Mouse (Mus musculus) forebrain, embryonic 13.5 days (tissue): ENCODE measurements around the gene Ceacam19. TPM values are rescaled to one million over a fixed set of nuclear protein-coding genes. Genes with fewer than 3 reads are reported as not detected.
"Not testable (repeated sequence)": the region's sequence is repeated elsewhere in the genome, so short reads cannot be mapped to it uniquely, and the experiment has no call there.

Experiments
- ATAC-seq: fragments of 200-750 bp; cut with Nextera tagmentation; 2 replicates; pipeline ENCODE4 v1.8.0; 2017
- H3K27ac ChIP-seq: fragments of 300-500 bp; sonication (generic); 2 replicates; pipeline ENCODE4 v1.5.1; 2015; ENCODE audit warnings: inconsistent platforms, mild to moderate bottlenecking, moderate library complexity
- H3K27me3 ChIP-seq: fragments of 300-500 bp; sonication (generic); 2 replicates; pipeline ENCODE4 v1.6.1; 2015; ENCODE audit warnings: mild to moderate bottlenecking, inconsistent platforms
- H3K36me3 ChIP-seq: fragments of 300-500 bp; sonication (generic); 2 replicates; pipeline ENCODE4 v1.6.1; 2015; ENCODE audit warnings: mild to moderate bottlenecking, inconsistent platforms; ENCODE audit not compliant: poor library complexity, severe bottlenecking
- H3K4me1 ChIP-seq: fragments of 300-500 bp; sonication (generic); 2 replicates; pipeline ENCODE4 v1.6.1; 2015; ENCODE audit warnings: inconsistent platforms
- H3K4me2 ChIP-seq: fragments of 300-500 bp; sonication (generic); 2 replicates; pipeline ENCODE4 v1.6.1; 2015; ENCODE audit warnings: inconsistent platforms, mild to moderate bottlenecking, moderate library complexity
- H3K4me3 ChIP-seq: fragments of 300-500 bp; sonication (generic); 2 replicates; pipeline ENCODE4 v1.5.1; 2015; ENCODE audit warnings: mild to moderate bottlenecking, inconsistent platforms
- H3K9ac ChIP-seq: fragments of 300-500 bp; sonication (generic); 2 replicates; pipeline ENCODE4 v1.6.1; 2015; ENCODE audit warnings: mild to moderate bottlenecking, inconsistent platforms
- H3K9me3 ChIP-seq: fragments of 300-500 bp; sonication (generic); replicated peaks from 2 replicates; pipeline ENCODE4 v1.6.1; 2016; ENCODE audit warnings: inconsistent platforms
- WGBS: fragments of 180-500 bp; shearing (Covaris S2); methylation state at CpG from one replicate; pipeline ENCODE4 v1.1.7; 2015; 5-methylcytosine and 5-hydroxymethylcytosine counted together
- polyA plus RNA-seq: library from polyadenylated mRNA; unstranded; fragments of >200 nt; fragmentation: Nextera tagmentation; extraction: Ambion mirVana; gene quantifications from 2 replicates; pipeline ENCODE4 v1.2.1, GENCODE M21; 2015

Gene Ceacam19
- not detected in 2 replicates for polyA plus RNA-seq

- no peak within 1 kb of the TSS for H3K9ac ChIP-seq
- H3K4me3 ChIP-seq: no peak within 1 kb of the TSS
- no peak within 1 kb of the TSS for H3K27ac ChIP-seq
- WGBS: 81% methylated on average over 7 of the region's 7 CpGs
- peaks cover 3% of the 10 kb centered on the region; the same call in 1 of the 2 replicates for H3K9me3 ChIP-seq
- H3K4me1 ChIP-seq: no peaks in the 10 kb centered on the region
- no peaks in the 10 kb centered on the region for H3K27me3 ChIP-seq
- no peaks in the 10 kb centered on the region for H3K36me3 ChIP-seq
- no peak within 1 kb of the TSS for H3K4me2 ChIP-seq
- no peak for ATAC-seq
Observed at GRCm38 (mm10) chr7:19887849-19888248, at the start of gene Ceacam19. Gene Ceacam19, minus strand, starts transcription at chr7:19887965.

- WGBS: 81% methylated on average over 11 of the region's 11 CpGs
Observed at GRCm38 (mm10) chr7:19937229-19937821, 49.6 kb upstream of the Ceacam19 start.

GRCm38 (mm10) chr7:19935961-19936360 lies 48.2 kb upstream of the Ceacam19 start:
- Histone ChIP-seq H3K36me3 (no peaks in the 10 kb centered on the region), H3K9ac (no peak overlapping the region), H3K4me1 (peaks cover 10% of the 10 kb centered on the region; the same call in 1 of the 2 replicates), H3K9me3 (no peaks in the 10 kb centered on the region), H3K27ac (no peak overlapping the region), H3K4me2 (no peak overlapping the region), H3K27me3 (no peaks in the 10 kb centered on the region; the same call in 1 of the 2 replicates), H3K4me3 (no peak overlapping the region)
- WGBS: 76% methylated on average over 6 of the region's 6 CpGs
- no peak for ATAC-seq

More at GRCm38 (mm10) chr7:19937229-19937821, 49.6 kb upstream of the Ceacam19 start:
- H3K9ac ChIP-seq: no peak overlapping the region
- peaks cover 9% of the 10 kb centered on the region; the same call in 1 of the 2 replicates for H3K4me1 ChIP-seq
- ATAC-seq: no peak
- no peak overlapping the region for H3K4me2 ChIP-seq
- no peaks in the 10 kb centered on the region for H3K9me3 ChIP-seq
- H3K27me3 ChIP-seq: no peaks in the 10 kb centered on the region
- no peaks in the 10 kb centered on the region for H3K36me3 ChIP-seq
- H3K27ac ChIP-seq: no peak overlapping the region
- no peak overlapping the region for H3K4me3 ChIP-seq

GRCm38 (mm10) chr7:19935171-19935751 lies 47.5 kb upstream of the Ceacam19 start:
- ATAC-seq: no peak

GRCm38 (mm10) chr7:19932877-19933809 lies 45.4 kb upstream of the Ceacam19 start:
- peak; percentile 81 for ATAC-seq
- no peaks in the 10 kb centered on the region; the same call in 1 of the 2 replicates for H3K27me3 ChIP-seq
- 0 out of 2 replicates have a peak overlapping the region, but pooled peaks have one; percentile 8 for H3K27ac ChIP-seq
- peaks cover 10% of the 10 kb centered on the region; the same call in 1 of the 2 replicates for H3K4me1 ChIP-seq
- H3K9ac ChIP-seq: 0 out of 2 replicates have a peak overlapping the region, but pooled peaks have one; percentile 22
- H3K36me3 ChIP-seq: no peaks in the 10 kb centered on the region
- peak overlapping the region; percentile 23 for H3K4me3 ChIP-seq
- peak overlapping the region; percentile 52 for H3K4me2 ChIP-seq
- 22% methylated on average over 19 of the region's 21 CpGs for WGBS
- no peaks in the 10 kb centered on the region for H3K9me3 ChIP-seq

More at GRCm38 (mm10) chr7:19935171-19935751, 47.5 kb upstream of the Ceacam19 start:
- Histone ChIP-seq H3K9me3 (no peaks in the 10 kb centered on the region), H3K27me3 (no peaks in the 10 kb centered on the region; the same call in 1 of the 2 replicates), H3K4me1 (peaks cover 10% of the 10 kb centered on the region; the same call in 1 of the 2 replicates), H3K9ac (no peak overlapping the region), H3K4me3 (no peak overlapping the region), H3K27ac (no peak overlapping the region), H3K36me3 (no peaks in the 10 kb centered on the region), H3K4me2 (no peak overlapping the region)
- WGBS: 88% methylated on average over 20 of the region's 20 CpGs

GRCm38 (mm10) chr7:19932133-19932876 lies 44.5 kb upstream of the Ceacam19 start:
- Histone ChIP-seq H3K9me3 (no peaks in the 10 kb centered on the region), H3K36me3 (no peaks in the 10 kb centered on the region), H3K9ac (no peak overlapping the region), H3K4me1 (peaks cover 10% of the 10 kb centered on the region; the same call in 1 of the 2 replicates), H3K27me3 (no peaks in the 10 kb centered on the region; the same call in 1 of the 2 replicates), H3K27ac (no peak overlapping the region), H3K4me3 (no peak overlapping the region), H3K4me2 (peak overlapping the region; percentile 52)
- 25% methylated on average over 13 of the region's 13 CpGs for WGBS
- peak; percentile 25; the same call in 1 of the 2 replicates for ATAC-seq

- 73% methylated on average over 6 of the region's 6 CpGs for WGBS
- H3K4me1 ChIP-seq: peaks cover 10% of the 10 kb centered on the region; the same call in 1 of the 2 replicates
- not testable (repeated sequence) for H3K36me3 ChIP-seq, ATAC-seq, H3K9me3 ChIP-seq, H3K4me3 ChIP-seq, H3K27me3 ChIP-seq, H3K9ac ChIP-seq, H3K27ac ChIP-seq, H3K4me2 ChIP-seq
Observed at GRCm38 (mm10) chr7:19930481-19930880, 42.7 kb upstream of the Ceacam19 start.

- H3K36me3 ChIP-seq: no peaks in the 10 kb centered on the region
- H3K4me3 ChIP-seq: no peak overlapping the region
- no peaks in the 10 kb centered on the region; the same call in 1 of the 2 replicates for H3K27me3 ChIP-seq
- 72% methylated on average over 5 of the region's 5 CpGs for WGBS
- no peak for ATAC-seq
- H3K4me2 ChIP-seq: no peak overlapping the region
- no peaks in the 10 kb centered on the region for H3K9me3 ChIP-seq
- H3K9ac ChIP-seq: no peak overlapping the region
- H3K27ac ChIP-seq: no peak overlapping the region
- peaks cover 9% of the 10 kb centered on the region; the same call in 1 of the 2 replicates for H3K4me1 ChIP-seq
Observed at GRCm38 (mm10) chr7:19928486-19928885, 40.7 kb upstream of the Ceacam19 start.

- Histone ChIP-seq H3K4me3 (no peak overlapping the region), H3K9me3 (no peaks in the 10 kb centered on the region), H3K9ac (no peak overlapping the region), H3K4me1 (no peaks in the 10 kb centered on the region), H3K27me3 (no peaks in the 10 kb centered on the region; the same call in 1 of the 2 replicates), H3K4me2 (no peak overlapping the region), H3K27ac (no peak overlapping the region), H3K36me3 (no peaks in the 10 kb centered on the region)
- WGBS: 93% methylated on average over 2 of the region's 2 CpGs
- no peak for ATAC-seq
Observed at GRCm38 (mm10) chr7:19926849-19927480, 39.2 kb upstream of the Ceacam19 start.

GRCm38 (mm10) chr7:19925376-19925775 lies 37.6 kb upstream of the Ceacam19 start:
- no peak overlapping the region for H3K4me2 ChIP-seq
- H3K4me3 ChIP-seq: no peak overlapping the region
- H3K27ac ChIP-seq: no peak overlapping the region
- 0 out of 2 replicates have a peak, but pooled peaks cover under 1% of the 10 kb centered on the region for H3K4me1 ChIP-seq
- no peak overlapping the region for H3K9ac ChIP-seq
- ATAC-seq: no peak
- H3K27me3 ChIP-seq: no peaks in the 10 kb centered on the region
- WGBS: 71% methylated on average over 1 of the region's 1 CpGs
- H3K36me3 ChIP-seq: no peaks in the 10 kb centered on the region
- H3K9me3 ChIP-seq: no peaks in the 10 kb centered on the region

- Histone ChIP-seq H3K4me3 (no peak overlapping the region), H3K27ac (no peak overlapping the region), H3K36me3 (no peaks in the 10 kb centered on the region), H3K9ac (no peak overlapping the region), H3K27me3 (no peaks in the 10 kb centered on the region), H3K4me2 (no peak overlapping the region), H3K4me1 (0 out of 2 replicates have a peak, but pooled peaks cover 8% of the 10 kb centered on the region), H3K9me3 (no peaks in the 10 kb centered on the region)
- WGBS: 12% methylated on average over 8 of the region's 15 CpGs
- ATAC-seq: no peak
Observed at GRCm38 (mm10) chr7:19923797-19924196, 36.0 kb upstream of the Ceacam19 start.
